Mouse (Mus musculus) limb, embryonic 10.5 days (tissue): ENCODE measurements around the gene Stx2. TPM values are rescaled to one million over a fixed set of nuclear protein-coding genes. Genes with fewer than 3 reads are reported as not detected.

Experiments used
- polyA plus RNA-seq: library from polyadenylated mRNA; unstranded; fragments of >200 nt; fragmentation: Nextera tagmentation; extraction: Ambion mirVana; gene quantifications from 2 replicates; pipeline ENCODE4 v1.2.1, GENCODE M21; 2016

Gene Stx2
- polyA plus RNA-seq, 1 experiment from 2014 or later, result 26.2 TPM

Other genes starting within 250 kb of the Stx2 start
- 0.05 and 0.08 TPM in 2 replicates for gene Rimbp2, start 55.1 kb downstream of the Stx2 start, polyA plus RNA-seq
- 933 and 1,138 TPM in 2 replicates for gene Ran, start 11.5 kb upstream of the Stx2 start, polyA plus RNA-seq
- 0.06 TPM in 1 of 2 replicates, not detected in the other for gene Adgrd1, start 88.2 kb upstream of the Stx2 start, polyA plus RNA-seq